Mouse (Mus musculus) megakaryocyte, embryonic 14.5 days (primary cell): ENCODE data around the gene Ttc21a.

Experiments used
- FLI1 ChIP-seq: IDR thresholded peaks from 2 replicates; pipeline ENCODE4 v1.6.1; 2012; ENCODE audit warnings: low read length, inconsistent platforms, mixed read lengths
- GATA1 ChIP-seq: IDR thresholded peaks from 3 replicates; pipeline ENCODE4 v1.6.1; 2012; ENCODE audit warnings: mixed read lengths, low read length, inconsistent platforms, borderline replicate concordance

GRCm38 (mm10) chr9:120013251-120013820 is 75.9 kb downstream of the Ttc21a start:
- TF ChIP-seq GATA1: no peak
- no peak for TF ChIP-seq FLI1
